17 mouse cellular contexts compared by ENCODE assay signal in the genomic region with DNA sequence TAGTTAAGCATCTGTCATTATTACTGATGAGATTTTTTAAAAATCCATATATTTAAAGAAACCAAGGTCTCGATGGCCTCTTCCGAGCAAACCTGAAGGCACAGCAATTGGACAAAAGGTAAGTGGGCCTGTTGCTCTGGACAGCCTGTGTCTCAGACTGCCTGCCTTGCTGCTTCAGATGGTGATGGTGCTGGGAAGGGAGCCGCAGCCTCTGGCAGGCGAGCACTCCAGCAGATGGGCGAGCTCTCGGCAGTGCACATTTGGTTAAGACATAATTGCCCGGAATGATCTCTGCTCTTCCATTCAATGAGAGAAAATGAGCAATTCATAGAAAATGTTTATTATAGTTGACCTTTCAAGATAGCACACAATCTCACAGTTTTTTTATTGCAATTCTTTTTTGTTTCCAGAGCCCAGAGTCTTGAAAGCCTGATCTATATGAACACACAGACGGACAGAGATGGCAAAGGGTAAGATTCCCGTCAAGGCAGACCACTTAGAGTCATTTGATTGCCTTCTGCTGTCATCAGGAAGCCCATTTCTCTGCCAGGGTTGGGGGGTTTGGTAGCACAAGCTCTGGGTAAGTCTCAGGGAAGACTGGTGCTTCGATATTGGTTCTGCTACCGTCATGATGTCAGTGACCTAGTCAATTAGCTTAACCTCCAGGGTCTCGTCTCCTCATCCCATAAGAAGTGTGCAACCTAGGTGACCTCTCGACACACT. TPM values are rescaled to one million over a fixed set of nuclear protein-coding genes. Genes with fewer than 3 reads are reported as not detected.
DNase-seq lines count a peak whose midpoint lies in the region; ATAC-seq lines count a peak whose summit lies in the region.
"Had no signal": no experiment of that assay in that cellular context is flagged by ENCODE, and none has a peak within 500 bp of the region (broad histone marks: within the 10 kb centered on the region; RNA-seq: fewer than 3 reads in every experiment).

No protein-coding gene starts in this region.

- H3K27me3 ChIP-seq in forebrain, embryonic 12.5 days, result no peaks in the 10 kb centered on the region
- no peaks in the 10 kb centered on the region for H3K27me3 ChIP-seq in forebrain, embryonic 11.5 days (ENCODE audit: control insufficient read depth, insufficient read depth, low read length)
- no peaks in the 10 kb centered on the region for H3K27me3 ChIP-seq in liver, embryonic 11.5 days (replicated peaks; ENCODE audit: control insufficient read depth, insufficient read depth, low read length)
- H3K27me3 ChIP-seq: CH12.LX; limb, embryonic 15.5 days; lung, embryonic 15.5 days; neural tube, embryonic 12.5 days had no signal

- no peak for DNase-seq in forebrain, embryonic 11.5 days (ENCODE audit: low spot score)
- DNase-seq in brain, adult 2 months (ENCODE audit: low read depth, low spot score), result peak; percentile 70
- DNase-seq in cerebellum, postnatal 10 days, result peak; percentile 81 to 84
- DNase-seq in layer of hippocampus, adult 8-10 months (ENCODE audit: low spot score in 2 of 2), result peak; percentile 40 to 51
- no peak for DNase-seq in heart, adult 18-20 months
- DNase-seq in liver, embryonic 11.5 days (ENCODE audit: low spot score), result no peak
- DNase-seq in thymus, postnatal 0 days (ENCODE audit: low spot score), result no peak
- DNase-seq: heart, adult 11 months; kidney, adult 9 months; thymus, postnatal 25 days had no signal

- H3K36me3 ChIP-seq in forebrain, embryonic 12.5 days (replicated peaks), result no peaks in the 10 kb centered on the region
- no peaks in the 10 kb centered on the region for H3K36me3 ChIP-seq in forebrain, embryonic 11.5 days (ENCODE audit: control insufficient read depth, insufficient read depth, low read length)
- H3K36me3 ChIP-seq in liver, embryonic 11.5 days (ENCODE audit: control insufficient read depth, insufficient read depth, low read length), result no peaks in the 10 kb centered on the region
- H3K36me3 ChIP-seq: limb, embryonic 15.5 days; lung, embryonic 15.5 days; neural tube, embryonic 12.5 days had no signal

- no peaks in the 10 kb centered on the region for H3K9me3 ChIP-seq in forebrain, embryonic 12.5 days
- H3K9me3 ChIP-seq in forebrain, embryonic 11.5 days (ENCODE audit: control insufficient read depth, low read length), result no peaks in the 10 kb centered on the region
- no peaks in the 10 kb centered on the region for H3K9me3 ChIP-seq in liver, embryonic 11.5 days (ENCODE audit: control insufficient read depth, low read length)
- H3K9me3 ChIP-seq: limb, embryonic 15.5 days; lung, embryonic 15.5 days; neural tube, embryonic 12.5 days had no signal

- 0 out of 2 replicates have a peak, but pooled peaks have one; percentile 46 for ATAC-seq in forebrain, embryonic 12.5 days (ENCODE audit: low FRiP score)
- ATAC-seq in forebrain, embryonic 11.5 days (replicated peaks; ENCODE audit: low FRiP score), result no peak
- no peak for ATAC-seq in liver, embryonic 11.5 days (replicated peaks; ENCODE audit: low FRiP score)
- ATAC-seq: midbrain, embryonic 16.5 days had no signal

- no peak overlapping the region for H3K27ac ChIP-seq in forebrain, embryonic 12.5 days
- no peak overlapping the region for H3K27ac ChIP-seq in forebrain, embryonic 11.5 days (ENCODE audit: low read depth, low read length)
- H3K27ac ChIP-seq in liver, embryonic 11.5 days (ENCODE audit: low read depth, low read length), result no peak overlapping the region
- H3K27ac ChIP-seq: limb, embryonic 15.5 days; lung, embryonic 15.5 days; neural tube, embryonic 12.5 days had no signal

- H3K4me3 ChIP-seq in forebrain, embryonic 12.5 days (replicated peaks), result no peak overlapping the region
- no peak overlapping the region for H3K4me3 ChIP-seq in forebrain, embryonic 11.5 days (ENCODE audit: low read depth, low read length)
- H3K4me3 ChIP-seq in liver, embryonic 11.5 days (ENCODE audit: low read depth, low read length), result no peak overlapping the region
- H3K4me3 ChIP-seq: limb, embryonic 15.5 days; lung, embryonic 15.5 days; neural tube, embryonic 12.5 days had no signal

- H3K4me1 ChIP-seq in forebrain, embryonic 12.5 days, result no peaks in the 10 kb centered on the region; the same call in 1 of the 2 replicates
- no peaks in the 10 kb centered on the region for H3K4me1 ChIP-seq in forebrain, embryonic 11.5 days (replicated peaks; ENCODE audit: control insufficient read depth, insufficient read depth, low read length)
- H3K4me1 ChIP-seq in liver, embryonic 11.5 days (replicated peaks; ENCODE audit: control insufficient read depth, insufficient read depth, low read length), result no peaks in the 10 kb centered on the region
- H3K4me1 ChIP-seq: limb, embryonic 15.5 days; lung, embryonic 15.5 days; neural tube, embryonic 12.5 days had no signal

- no peak overlapping the region for H3K4me2 ChIP-seq in forebrain, embryonic 12.5 days
- H3K4me2 ChIP-seq in forebrain, embryonic 11.5 days (ENCODE audit: low read depth, low read length, severe bottlenecking), result no peak overlapping the region
- H3K4me2 ChIP-seq in liver, embryonic 11.5 days, result no peak overlapping the region
- H3K4me2 ChIP-seq: limb, embryonic 15.5 days; lung, embryonic 15.5 days; neural tube, embryonic 12.5 days had no signal

- 81% methylated on average over 13 of the region's 13 CpGs for WGBS in forebrain, embryonic 12.5 days
- 86% methylated on average over 13 of the region's 13 CpGs for WGBS in forebrain, embryonic 11.5 days
- WGBS in liver, embryonic 11.5 days, result 84% methylated on average over 13 of the region's 13 CpGs

- no peak overlapping the region for H3K9ac ChIP-seq in forebrain, embryonic 12.5 days
- no peak overlapping the region for H3K9ac ChIP-seq in forebrain, embryonic 11.5 days (ENCODE audit: low read length)
- H3K9ac ChIP-seq in liver, embryonic 11.5 days (ENCODE audit: low read depth, low read length), result no peak overlapping the region
- H3K9ac ChIP-seq: limb, embryonic 15.5 days; lung, embryonic 15.5 days; neural tube, embryonic 12.5 days had no signal

RNA-seq across cellular contexts. Expression of gene Scel, which starts 58.6 kb away (rescaled TPM):
- polyA plus RNA-seq in forebrain, embryonic 12.5 days (2016; fragmentation: Nextera tagmentation; extraction: Ambion mirVana), result 0.28 and 0.47 TPM in 2 replicates
- 0.47 and 0.91 TPM in 2 replicates for polyA plus RNA-seq in forebrain, embryonic 11.5 days (2014; fragmentation: Nextera tagmentation; extraction: Ambion mirVana)
- total RNA-seq in layer of hippocampus, adult 8-10 months (2022), result 1 to 10 TPM; 1.0 to 1.6 (median 1.2) TPM
- total RNA-seq in heart, adult 18-20 months (2021), result under 1 TPM; 0.17 to 0.31 TPM
- polyA plus RNA-seq in liver, embryonic 11.5 days (2014; fragmentation: Nextera tagmentation; extraction: Ambion mirVana), result 0.34 and 0.38 TPM in 2 replicates
- 0.26 and 0.60 TPM in 2 replicates for polyA plus RNA-seq in thymus, postnatal 0 days (2015; fragmentation: Nextera tagmentation; extraction: Ambion mirVana)
- total RNA-seq: megakaryocyte progenitor cell, adult 5-6 weeks had no signal

Comparison
In these comparisons a context has a peak if more than half of its experiments do, and no peak if none do; other contexts are left out.
1. DNase-seq: peak in brain, adult 2 months (single experiment), cerebellum, postnatal 10 days (2 of 2) and layer of hippocampus, adult 8-10 months (2 of 2); none in forebrain, embryonic 11.5 days (single experiment), heart, adult 18-20 months (0 of 2), liver, embryonic 11.5 days (single experiment) and thymus, postnatal 0 days (single experiment).